Mouse (Mus musculus) liver (tissue): ENCODE results near the gene Map3k10.
"Not testable (repeated sequence)": the region's sequence is repeated elsewhere in the genome, so short reads cannot be mapped to it uniquely, and the experiment has no call there.

ENCODE experiments used
- DNase-seq: peaks from one replicate; pipeline ENCODE4 v3.0.0-alpha.2; 2020; ENCODE audit warnings: mixed read lengths

The Map3k10 gene

GRCm38 (mm10) chr7:27654607-27655276 is 19.7 kb downstream of the Map3k10 start:
- DNase-seq = peak; percentile 71

GRCm38 (mm10) chr7:27653681-27654437 is 20.5 kb downstream of the Map3k10 start, which contains the start of gene Ttc9b:
Gene Ttc9b, plus strand, starts transcription at chr7:27653915.
- peak; percentile 38 for DNase-seq

GRCm38 (mm10) chr7:27650949-27651348 is 23.4 kb downstream of the Map3k10 start:
- peak; percentile 79 for DNase-seq

- DNase-seq = no peak
Observed at GRCm38 (mm10) chr7:27649723-27650122, 24.7 kb downstream of the Map3k10 start.

GRCm38 (mm10) chr7:27647281-27648002 is 27.0 kb downstream of the Map3k10 start:
- DNase-seq = no peak

- DNase-seq = no peak
Observed at GRCm38 (mm10) chr7:27646516-27646915, 27.9 kb downstream of the Map3k10 start.

GRCm38 (mm10) chr7:27644471-27644870 is 29.9 kb downstream of the Map3k10 start:
- DNase-seq = no peak

- not testable (repeated sequence) for DNase-seq
Observed at GRCm38 (mm10) chr7:27635094-27635493, 39.3 kb downstream of the Map3k10 start.

GRCm38 (mm10) chr7:27634691-27635090 is 39.7 kb downstream of the Map3k10 start:
- DNase-seq = no peak

GRCm38 (mm10) chr7:27633166-27633565 is 41.2 kb downstream of the Map3k10 start:
- DNase-seq = no peak

GRCm38 (mm10) chr7:27631439-27631838 is 43.0 kb downstream of the Map3k10 start:
- no peak for DNase-seq

GRCm38 (mm10) chr7:27628816-27629215 is 45.6 kb downstream of the Map3k10 start:
- DNase-seq = not testable (repeated sequence)

- DNase-seq = no peak
Observed at GRCm38 (mm10) chr7:27628190-27628589, 46.2 kb downstream of the Map3k10 start.

- no peak for DNase-seq
Observed at GRCm38 (mm10) chr7:27627707-27628106, 46.7 kb downstream of the Map3k10 start.

- DNase-seq = no peak
Observed at GRCm38 (mm10) chr7:27624967-27625366, 49.4 kb downstream of the Map3k10 start.

- no peak for DNase-seq
Observed at GRCm38 (mm10) chr7:27622234-27622633, 52.2 kb downstream of the Map3k10 start.

- no peak for DNase-seq
Observed at GRCm38 (mm10) chr7:27621028-27621427, 53.4 kb downstream of the Map3k10 start.

GRCm38 (mm10) chr7:27613751-27614499 is 60.5 kb downstream of the Map3k10 start:
- DNase-seq = no peak

GRCm38 (mm10) chr7:27612940-27613339 is 61.5 kb downstream of the Map3k10 start:
- no peak for DNase-seq

GRCm38 (mm10) chr7:27610871-27611270 is 63.5 kb downstream of the Map3k10 start:
- DNase-seq = no peak

- DNase-seq = no peak
Observed at GRCm38 (mm10) chr7:27610370-27610769, 64.0 kb downstream of the Map3k10 start.

- DNase-seq = no peak
Observed at GRCm38 (mm10) chr7:27609688-27610087, 64.7 kb downstream of the Map3k10 start.

- no peak for DNase-seq
Observed at GRCm38 (mm10) chr7:27609285-27609684, 65.1 kb downstream of the Map3k10 start.
